Mouse (Mus musculus): ENCODE results near the gene Cpeb3. TPM values are rescaled to one million over a fixed set of nuclear protein-coding genes. Genes with fewer than 3 reads are reported as not detected.

The Cpeb3 gene
- polyA plus RNA-seq, 1 experiment from 2014 or later, result 1.2 TPM

DNA sequence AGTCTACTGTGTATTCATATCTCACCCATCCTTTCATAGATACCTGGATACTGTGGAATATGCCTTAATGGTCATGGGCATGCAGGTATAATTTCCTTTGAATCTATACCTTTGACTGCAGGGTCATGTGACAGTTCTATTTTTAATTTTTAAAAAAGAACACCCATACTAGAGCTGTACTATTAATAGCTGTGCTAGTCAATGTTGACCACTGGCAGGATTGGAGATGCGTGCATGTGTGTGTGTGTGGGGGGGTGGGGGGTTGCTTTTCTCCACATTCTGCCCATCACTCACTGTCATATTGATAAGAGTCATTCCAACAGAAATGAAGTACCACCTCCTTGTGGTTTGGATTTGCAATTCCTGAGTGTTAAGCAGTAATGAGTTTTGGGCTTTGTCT lies 92.6 kb downstream of the Cpeb3 start:
- Histone ChIP-seq H3K27ac (replicated peaks) (no peak overlapping the region), H3K4me2 (replicated peaks; ENCODE audit: low read depth) (no peak overlapping the region), H3K27me3 (ENCODE audit: control insufficient read depth, insufficient read depth, low read length) (no peaks in the 10 kb centered on the region), H3K9ac (ENCODE audit: low read length) (no peak overlapping the region), H3K36me3 (ENCODE audit: control insufficient read depth, insufficient read depth, low read length) (no peaks in the 10 kb centered on the region), H3K4me1 (replicated peaks; ENCODE audit: control insufficient read depth, insufficient read depth) (no peaks in the 10 kb centered on the region), H3K9me3 (ENCODE audit: control insufficient read depth, low read length) (no peaks in the 10 kb centered on the region), H3K4me3 (ENCODE audit: low read depth, low read length) (no peak overlapping the region)
- no peak for TF ChIP-seq EP300 (optimal IDR thresholded peaks at IDR 0.05)
- 83% methylated on average over 1 of the region's 1 CpGs for WGBS
- no peak for ATAC-seq (ENCODE audit: low FRiP score, low TSS enrichment)
- no peak for DNase-seq (ENCODE audit: low spot score)

DNA sequence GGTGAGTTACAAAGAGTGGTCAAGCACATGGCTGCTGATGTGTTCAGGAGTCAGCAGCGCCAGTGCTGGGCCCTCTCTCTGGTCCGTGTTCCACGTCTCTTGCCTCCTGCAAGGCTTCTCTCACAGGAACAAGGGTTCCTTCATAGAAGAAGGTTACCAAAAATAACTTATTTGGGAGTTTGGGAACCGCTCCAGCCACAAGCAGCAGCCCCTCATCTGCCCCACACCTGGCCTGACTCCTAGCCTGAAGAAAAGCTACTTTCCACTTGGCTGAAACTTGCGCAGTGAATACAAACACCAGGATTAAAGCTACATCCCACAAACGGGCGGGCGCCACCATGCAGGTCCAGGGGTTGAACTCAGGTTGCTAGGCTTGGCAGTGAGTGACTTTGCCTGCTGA lies 93.0 kb downstream of the Cpeb3 start:
- WGBS, result 59% methylated on average over 8 of the region's 8 CpGs
- Histone ChIP-seq H3K4me2 (replicated peaks; ENCODE audit: low read depth) (no peak overlapping the region), H3K4me3 (ENCODE audit: low read depth, low read length) (no peak overlapping the region), H3K27ac (replicated peaks) (no peak overlapping the region), H3K27me3 (ENCODE audit: control insufficient read depth, insufficient read depth, low read length) (no peaks in the 10 kb centered on the region), H3K36me3 (ENCODE audit: control insufficient read depth, insufficient read depth, low read length) (no peaks in the 10 kb centered on the region), H3K9me3 (ENCODE audit: control insufficient read depth, low read length) (no peaks in the 10 kb centered on the region), H3K9ac (ENCODE audit: low read length) (no peak overlapping the region), H3K4me1 (replicated peaks; ENCODE audit: control insufficient read depth, insufficient read depth) (no peaks in the 10 kb centered on the region)
- no peak for ATAC-seq (ENCODE audit: low FRiP score, low TSS enrichment)
- TF ChIP-seq CTCF (IDR thresholded peaks at IDR 0.05; ENCODE audit: low read depth), result no peak
- no peak for TF ChIP-seq EP300 (optimal IDR thresholded peaks at IDR 0.05)
- no peak for DNase-seq (ENCODE audit: low spot score)

DNA sequence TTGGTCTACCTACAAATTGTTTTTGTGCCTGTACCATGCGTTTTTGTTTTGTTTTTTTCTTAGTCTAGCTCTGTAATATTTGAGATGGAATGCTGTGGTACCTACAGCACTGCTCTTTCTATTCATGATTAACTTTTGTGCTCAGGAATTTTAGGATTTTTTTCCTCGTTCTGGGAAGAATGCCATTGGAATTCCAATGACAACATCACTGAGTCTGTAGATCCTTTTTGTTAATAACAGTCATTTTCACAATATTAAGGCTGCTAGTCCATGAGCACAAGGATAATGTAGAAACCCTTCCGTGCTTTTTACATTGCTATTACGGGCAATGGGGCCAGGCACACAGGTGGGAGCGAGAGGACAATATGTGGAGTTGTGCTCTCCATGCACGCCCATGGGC lies 96.6 kb downstream of the Cpeb3 start:
- Histone ChIP-seq H3K36me3 (ENCODE audit: control insufficient read depth, insufficient read depth, low read length) (no peaks in the 10 kb centered on the region), H3K4me2 (replicated peaks; ENCODE audit: low read depth) (no peak overlapping the region), H3K4me3 (ENCODE audit: low read depth, low read length) (no peak overlapping the region), H3K9me3 (ENCODE audit: control insufficient read depth, low read length) (no peaks in the 10 kb centered on the region), H3K27ac (replicated peaks) (no peak overlapping the region), H3K9ac (ENCODE audit: low read length) (no peak overlapping the region), H3K4me1 (replicated peaks; ENCODE audit: control insufficient read depth, insufficient read depth) (no peaks in the 10 kb centered on the region), H3K27me3 (ENCODE audit: control insufficient read depth, insufficient read depth, low read length) (no peaks in the 10 kb centered on the region)
- no peak for DNase-seq (ENCODE audit: low spot score)
- ATAC-seq (ENCODE audit: low FRiP score, low TSS enrichment), result no peak
- TF ChIP-seq EP300 (optimal IDR thresholded peaks at IDR 0.05) (no peak), CTCF (IDR thresholded peaks at IDR 0.05; ENCODE audit: low read depth) (no peak)
- WGBS, result 73% methylated on average over 6 of the region's 6 CpGs

DNA sequence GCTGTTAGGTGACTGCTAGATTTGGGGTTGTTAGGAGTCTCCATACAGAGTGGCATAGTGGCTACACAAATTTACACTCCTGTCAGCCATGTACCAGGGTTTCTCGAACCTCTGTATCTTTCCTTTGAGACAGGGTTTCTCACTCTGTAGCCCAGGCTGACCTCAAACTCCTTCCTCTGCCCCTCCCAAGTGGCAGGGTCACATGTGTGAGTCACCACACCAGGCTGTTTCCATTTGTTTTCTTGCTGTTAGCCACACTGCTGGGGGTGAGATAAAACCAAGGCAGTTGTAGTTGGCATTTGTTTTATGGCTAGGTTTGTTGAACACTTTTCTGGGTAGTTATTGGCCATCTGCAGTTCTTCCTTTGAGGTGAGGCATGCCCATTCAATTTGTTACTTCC lies 97.9 kb downstream of the Cpeb3 start:
- Histone ChIP-seq H3K36me3 (ENCODE audit: control insufficient read depth, insufficient read depth, low read length) (no peaks in the 10 kb centered on the region), H3K9ac (ENCODE audit: low read length) (no peak overlapping the region), H3K4me1 (replicated peaks; ENCODE audit: control insufficient read depth, insufficient read depth) (no peaks in the 10 kb centered on the region), H3K4me3 (ENCODE audit: low read depth, low read length) (no peak overlapping the region), H3K9me3 (ENCODE audit: control insufficient read depth, low read length) (no peaks in the 10 kb centered on the region), H3K27me3 (ENCODE audit: control insufficient read depth, insufficient read depth, low read length) (no peaks in the 10 kb centered on the region), H3K27ac (replicated peaks) (no peak overlapping the region), H3K4me2 (replicated peaks; ENCODE audit: low read depth) (no peak overlapping the region)
- WGBS, result 54% methylated on average over 1 of the region's 1 CpGs
- DNase-seq (ENCODE audit: low spot score), result no peak
- no peak for TF ChIP-seq CTCF (IDR thresholded peaks at IDR 0.05; ENCODE audit: low read depth)
- TF ChIP-seq EP300 (optimal IDR thresholded peaks at IDR 0.05), result no peak
- ATAC-seq (ENCODE audit: low FRiP score, low TSS enrichment), result no peak

DNA sequence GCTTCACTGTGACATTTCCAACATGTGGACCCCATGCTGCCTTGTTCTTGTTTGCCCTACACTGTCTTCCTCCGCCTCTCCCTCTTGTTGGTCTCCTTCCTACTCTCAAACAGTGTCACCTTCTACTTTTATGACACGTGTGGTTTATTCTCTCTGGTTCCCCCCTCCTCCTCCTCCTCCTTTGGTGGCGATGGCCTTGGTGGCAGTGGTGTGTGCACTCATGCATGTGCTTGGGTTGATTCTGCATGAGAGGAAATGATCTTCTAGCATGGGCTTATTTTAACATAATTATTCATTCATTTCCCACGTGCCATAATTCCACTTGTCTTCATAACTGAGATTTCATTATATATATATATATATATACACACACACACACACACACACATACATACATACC lies 98.5 kb downstream of the Cpeb3 start:
- H3K27ac ChIP-seq (replicated peaks), result no peak overlapping the region
- no peak for ATAC-seq (ENCODE audit: low FRiP score, low TSS enrichment)
- H3K36me3 ChIP-seq (ENCODE audit: control insufficient read depth, insufficient read depth, low read length), result no peaks in the 10 kb centered on the region
- no peaks in the 10 kb centered on the region for H3K27me3 ChIP-seq (ENCODE audit: control insufficient read depth, insufficient read depth, low read length)
- no peaks in the 10 kb centered on the region for H3K4me1 ChIP-seq (replicated peaks; ENCODE audit: control insufficient read depth, insufficient read depth)
- no peaks in the 10 kb centered on the region for H3K9me3 ChIP-seq (ENCODE audit: control insufficient read depth, low read length)
- H3K4me3 ChIP-seq (ENCODE audit: low read depth, low read length), result no peak overlapping the region
- H3K4me2 ChIP-seq (replicated peaks; ENCODE audit: low read depth), result no peak overlapping the region
- TF ChIP-seq EP300 (optimal IDR thresholded peaks at IDR 0.05) (no peak), CTCF (IDR thresholded peaks at IDR 0.05; ENCODE audit: low read depth) (no peak)
- WGBS, result 87% methylated on average over 4 of the region's 4 CpGs
- DNase-seq (ENCODE audit: low spot score), result no peak
- H3K9ac ChIP-seq (ENCODE audit: low read length), result no peak overlapping the region

DNA sequence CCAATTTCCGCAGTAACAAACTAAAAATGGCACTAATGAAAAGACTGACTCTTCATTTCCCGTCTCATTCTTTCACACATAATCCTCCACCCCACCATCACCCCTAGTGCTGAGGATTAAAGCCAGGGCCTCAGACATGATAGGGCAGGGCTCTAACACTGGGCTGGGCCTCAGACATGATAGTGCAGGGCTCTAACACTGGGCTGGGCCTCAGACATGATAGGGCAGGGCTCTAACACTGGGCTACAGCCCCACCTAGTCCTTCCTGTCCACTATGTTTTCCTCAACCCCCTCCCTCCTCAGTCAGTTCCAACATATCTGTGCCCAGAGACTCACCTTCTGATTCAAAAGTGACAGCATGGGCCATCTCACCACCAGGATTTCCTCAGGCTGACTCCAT lies 107.7 kb downstream of the Cpeb3 start:
- ATAC-seq (ENCODE audit: low FRiP score, low TSS enrichment) (no peak), DNase-seq (ENCODE audit: low spot score) (no peak)
- H3K4me3 ChIP-seq (ENCODE audit: low read depth, low read length), result no peak overlapping the region
- H3K9me3 ChIP-seq (ENCODE audit: control insufficient read depth, low read length), result no peaks in the 10 kb centered on the region
- H3K4me2 ChIP-seq (replicated peaks; ENCODE audit: low read depth), result no peak overlapping the region
- no peaks in the 10 kb centered on the region for H3K4me1 ChIP-seq (replicated peaks; ENCODE audit: control insufficient read depth, insufficient read depth)
- H3K27ac ChIP-seq (replicated peaks), result 0 out of 2 replicates have a peak overlapping the region, but pooled peaks have one; percentile 13
- no peaks in the 10 kb centered on the region for H3K27me3 ChIP-seq (ENCODE audit: control insufficient read depth, insufficient read depth, low read length)
- TF ChIP-seq EP300 (optimal IDR thresholded peaks at IDR 0.05), result no peak
- TF ChIP-seq CTCF (IDR thresholded peaks at IDR 0.05; ENCODE audit: low read depth), result no peak
- H3K36me3 ChIP-seq (ENCODE audit: control insufficient read depth, insufficient read depth, low read length), result no peaks in the 10 kb centered on the region
- whole genome bisulfite sequencing, result 72% methylated on average over 2 of the region's 2 CpGs
- no peak overlapping the region for H3K9ac ChIP-seq (ENCODE audit: low read length)
